Mouse (Mus musculus): Measurements from ENCODE around the gene Armc3. TPM values are rescaled to one million over a fixed set of nuclear protein-coding genes. Genes with fewer than 3 reads are reported as not detected.

Gene Armc3
- polyA plus RNA-seq, 1 experiment from 2014 or later, result 0.13 TPM

- no peak for ATAC-seq (replicated peaks; ENCODE audit: insufficient number of reproducible peaks, low FRiP score, low TSS enrichment)
- Histone ChIP-seq H3K4me2 (no peak overlapping the region), H3K36me3 (ENCODE audit: control insufficient read depth, insufficient read depth, low read length) (no peaks in the 10 kb centered on the region), H3K9me3 (replicated peaks; ENCODE audit: control insufficient read depth, low read length) (peaks cover 4% of the 10 kb centered on the region), H3K27me3 (ENCODE audit: control insufficient read depth, insufficient read depth, low read length) (no peaks in the 10 kb centered on the region), H3K4me3 (ENCODE audit: low read depth, low read length) (no peak overlapping the region), H3K27ac (ENCODE audit: low read depth, low read length) (no peak overlapping the region), H3K4me1 (ENCODE audit: control insufficient read depth, insufficient read depth, low read length) (no peaks in the 10 kb centered on the region), H3K9ac (ENCODE audit: low read depth, low read length) (no peak overlapping the region)
- WGBS (ENCODE audit: insufficient replicate concordance), result 57% methylated on average over 3 of the region's 3 CpGs
Observed at GRCm38 (mm10) chr2:19319284-19319683, 120.2 kb downstream of the Armc3 start.

DNA sequence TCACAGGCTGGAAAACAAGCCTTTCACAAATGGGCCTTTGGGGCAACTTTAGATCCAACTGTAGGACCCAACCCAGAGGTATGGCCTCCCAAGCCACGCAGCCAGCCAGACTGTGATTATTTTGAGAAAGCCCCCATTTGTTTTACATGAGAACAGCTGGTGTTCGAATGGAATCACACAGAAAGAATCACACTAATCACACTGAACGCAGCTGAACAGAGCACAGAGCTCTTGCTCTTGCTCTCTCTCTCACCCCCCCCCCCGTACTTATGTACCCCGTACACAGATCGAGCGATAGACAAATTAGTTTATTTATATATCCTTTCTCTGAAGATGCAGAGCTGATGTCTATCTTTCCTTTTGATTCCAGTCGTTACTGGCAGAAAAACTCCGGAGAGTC, 123.3 kb downstream of the Armc3 start:
- Histone ChIP-seq H3K4me3 (ENCODE audit: low read depth, low read length) (no peak overlapping the region), H3K9ac (ENCODE audit: low read depth, low read length) (no peak overlapping the region), H3K27ac (ENCODE audit: low read depth, low read length) (no peak overlapping the region), H3K9me3 (replicated peaks; ENCODE audit: control insufficient read depth, low read length) (no peaks in the 10 kb centered on the region), H3K36me3 (ENCODE audit: control insufficient read depth, insufficient read depth, low read length) (no peaks in the 10 kb centered on the region), H3K4me1 (ENCODE audit: control insufficient read depth, insufficient read depth, low read length) (no peaks in the 10 kb centered on the region), H3K4me2 (no peak overlapping the region), H3K27me3 (ENCODE audit: control insufficient read depth, insufficient read depth, low read length) (no peaks in the 10 kb centered on the region)
- ATAC-seq (replicated peaks; ENCODE audit: insufficient number of reproducible peaks, low FRiP score, low TSS enrichment), result no peak
- WGBS (ENCODE audit: insufficient replicate concordance), result 70% methylated on average over 9 of the region's 9 CpGs

GRCm38 (mm10) chr2:19326376-19326775, 127.3 kb downstream of the Armc3 start:
- Histone ChIP-seq H3K4me3 (ENCODE audit: low read depth, low read length) (no peak overlapping the region), H3K27ac (ENCODE audit: low read depth, low read length) (no peak overlapping the region), H3K9me3 (replicated peaks; ENCODE audit: control insufficient read depth, low read length) (no peaks in the 10 kb centered on the region), H3K9ac (ENCODE audit: low read depth, low read length) (no peak overlapping the region), H3K4me2 (no peak overlapping the region), H3K27me3 (ENCODE audit: control insufficient read depth, insufficient read depth, low read length) (no peaks in the 10 kb centered on the region), H3K4me1 (ENCODE audit: control insufficient read depth, insufficient read depth, low read length) (no peaks in the 10 kb centered on the region), H3K36me3 (ENCODE audit: control insufficient read depth, insufficient read depth, low read length) (no peaks in the 10 kb centered on the region)
- WGBS (ENCODE audit: insufficient replicate concordance), result 82% methylated on average over 1 of the region's 1 CpGs
- no peak for ATAC-seq (replicated peaks; ENCODE audit: insufficient number of reproducible peaks, low FRiP score, low TSS enrichment)

DNA sequence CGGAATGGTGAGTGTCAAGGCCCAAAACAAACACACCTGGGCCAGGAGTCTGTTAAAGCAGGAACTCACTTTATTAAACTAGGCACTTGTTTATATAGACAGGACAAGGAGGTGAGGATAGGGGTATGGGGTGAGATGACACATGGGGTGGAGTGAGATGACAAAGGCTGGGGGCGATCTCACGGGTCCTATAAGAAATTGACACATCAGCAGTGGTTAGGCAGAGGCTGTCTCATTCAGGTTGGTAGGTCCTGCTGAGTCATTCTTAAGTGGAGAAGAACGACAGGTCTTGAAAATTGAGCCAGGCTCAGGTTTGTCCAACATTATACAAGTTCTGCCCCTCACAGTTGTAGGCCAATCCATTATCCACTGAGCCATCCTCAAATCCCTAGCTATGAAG, 128.7 kb downstream of the Armc3 start:
- no peak overlapping the region for H3K9ac ChIP-seq (ENCODE audit: low read depth, low read length)
- no peak for ATAC-seq (replicated peaks; ENCODE audit: insufficient number of reproducible peaks, low FRiP score, low TSS enrichment)

GRCm38 (mm10) chr2:19343901-19344635, 145.0 kb downstream of the Armc3 start:
- H3K4me2 ChIP-seq, result peak overlapping the region; percentile 37
- H3K9ac ChIP-seq (ENCODE audit: low read depth, low read length), result no peak overlapping the region
- H3K27me3 ChIP-seq (ENCODE audit: control insufficient read depth, insufficient read depth, low read length), result peaks cover 2% of the 10 kb centered on the region; the same call in 1 of the 2 replicates
- H3K9me3 ChIP-seq (replicated peaks; ENCODE audit: control insufficient read depth, low read length), result no peaks in the 10 kb centered on the region
- no peak overlapping the region; the same call in 1 of the 2 replicates for H3K27ac ChIP-seq (ENCODE audit: low read depth, low read length)
- peaks cover 2% of the 10 kb centered on the region; the same call in 1 of the 2 replicates for H3K4me1 ChIP-seq (ENCODE audit: control insufficient read depth, insufficient read depth, low read length)
- peak overlapping the region; percentile 15 for H3K4me3 ChIP-seq (ENCODE audit: low read depth, low read length)
- no peaks in the 10 kb centered on the region for H3K36me3 ChIP-seq (ENCODE audit: control insufficient read depth, insufficient read depth, low read length)
- WGBS (ENCODE audit: insufficient replicate concordance), result 39% methylated on average over 10 of the region's 10 CpGs
- no peak for ATAC-seq (replicated peaks; ENCODE audit: insufficient number of reproducible peaks, low FRiP score, low TSS enrichment)

More for the DNA sequence above, 128.7 kb downstream of the Armc3 start:
- H3K27ac ChIP-seq (ENCODE audit: low read depth, low read length), result no peak overlapping the region
- no peaks in the 10 kb centered on the region for H3K9me3 ChIP-seq (replicated peaks; ENCODE audit: control insufficient read depth, low read length)
- 73% methylated on average over 4 of the region's 4 CpGs for WGBS (ENCODE audit: insufficient replicate concordance)
- H3K27me3 ChIP-seq (ENCODE audit: control insufficient read depth, insufficient read depth, low read length), result no peaks in the 10 kb centered on the region
- H3K4me2 ChIP-seq, result no peak overlapping the region
- no peak overlapping the region for H3K4me3 ChIP-seq (ENCODE audit: low read depth, low read length)
- H3K4me1 ChIP-seq (ENCODE audit: control insufficient read depth, insufficient read depth, low read length), result no peaks in the 10 kb centered on the region
- H3K36me3 ChIP-seq (ENCODE audit: control insufficient read depth, insufficient read depth, low read length), result no peaks in the 10 kb centered on the region

DNA sequence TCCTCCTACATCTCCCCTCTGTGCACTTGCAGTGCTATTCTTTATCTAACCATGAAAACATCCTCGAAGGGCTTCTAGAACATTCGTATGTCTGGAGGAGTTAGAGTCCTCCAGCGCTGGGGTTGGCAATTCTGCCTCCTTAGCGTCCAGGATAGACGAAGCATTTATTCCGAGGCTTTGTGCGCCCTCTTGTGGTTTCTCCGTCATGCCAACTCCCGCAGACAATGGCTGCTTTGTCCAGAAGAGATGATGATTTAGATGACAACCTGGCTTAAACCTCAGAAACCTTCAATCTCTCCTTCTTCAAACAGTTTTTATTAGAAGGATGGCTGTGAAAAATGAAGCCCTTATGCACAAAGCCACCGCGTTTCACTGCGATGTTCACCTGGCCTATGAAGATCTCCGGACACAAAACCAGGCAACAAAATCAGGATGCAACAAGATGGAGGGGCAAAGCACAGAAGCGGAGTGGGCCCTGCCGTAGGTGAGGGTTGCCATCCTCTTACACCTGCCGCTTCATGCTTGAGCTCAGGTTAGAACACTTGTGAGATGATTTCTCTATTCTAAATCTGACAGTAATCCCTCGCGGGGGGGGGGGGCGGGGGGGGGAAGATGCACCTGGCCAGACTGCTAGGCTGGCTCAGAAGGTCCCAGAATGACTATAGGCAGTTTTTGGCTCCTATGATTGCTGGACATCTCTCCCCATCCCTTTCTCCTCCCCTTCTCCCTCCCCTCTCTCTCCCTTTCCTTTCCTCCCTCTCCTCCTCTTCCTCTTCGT, 145.7 kb downstream of the Armc3 start:
- Histone ChIP-seq H3K9me3 (replicated peaks; ENCODE audit: control insufficient read depth, low read length) (no peaks in the 10 kb centered on the region), H3K9ac (ENCODE audit: low read depth, low read length) (no peak overlapping the region), H3K4me1 (ENCODE audit: control insufficient read depth, insufficient read depth, low read length) (peaks cover 2% of the 10 kb centered on the region; the same call in 1 of the 2 replicates), H3K27ac (ENCODE audit: low read depth, low read length) (no peak overlapping the region), H3K27me3 (ENCODE audit: control insufficient read depth, insufficient read depth, low read length) (peaks cover 2% of the 10 kb centered on the region; the same call in 1 of the 2 replicates), H3K36me3 (ENCODE audit: control insufficient read depth, insufficient read depth, low read length) (no peaks in the 10 kb centered on the region), H3K4me3 (ENCODE audit: low read depth, low read length) (peak overlapping the region; percentile 15), H3K4me2 (peak overlapping the region; percentile 37)
- 0 out of 2 replicates have a peak, but pooled peaks have one; percentile 22 for ATAC-seq (replicated peaks; ENCODE audit: insufficient number of reproducible peaks, low FRiP score, low TSS enrichment)
- 20% methylated on average over 19 of the region's 20 CpGs for WGBS (ENCODE audit: insufficient replicate concordance)

DNA sequence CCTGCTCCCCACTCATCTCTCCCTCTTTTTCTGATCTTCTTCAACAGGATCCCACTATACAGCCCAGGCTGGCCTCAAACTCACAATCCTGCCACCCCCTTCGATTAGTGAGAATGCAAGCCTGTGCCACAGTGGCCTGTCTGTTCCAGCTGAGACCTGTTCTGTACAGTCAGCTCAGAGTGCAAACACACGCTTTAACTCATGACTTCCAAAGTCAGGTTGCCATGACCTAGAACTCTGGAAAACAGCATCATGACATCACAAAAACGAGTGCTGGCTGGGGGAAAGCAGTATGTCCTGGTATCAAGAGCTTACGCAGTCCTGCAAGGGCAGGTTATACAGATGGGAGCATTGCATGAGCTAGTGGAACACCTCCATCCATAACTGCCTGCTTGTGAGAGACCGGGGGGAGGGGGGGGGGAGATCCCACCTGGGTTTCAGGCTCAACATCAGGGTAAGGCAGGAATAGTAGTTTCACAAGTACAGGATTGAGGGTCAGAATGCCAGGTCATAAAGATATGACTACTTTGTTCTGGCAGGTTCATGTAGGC, 146.4 kb downstream of the Armc3 start:
- Histone ChIP-seq H3K9ac (ENCODE audit: low read depth, low read length) (no peak overlapping the region), H3K36me3 (ENCODE audit: control insufficient read depth, insufficient read depth, low read length) (no peaks in the 10 kb centered on the region), H3K4me2 (no peak overlapping the region), H3K9me3 (replicated peaks; ENCODE audit: control insufficient read depth, low read length) (no peaks in the 10 kb centered on the region), H3K4me3 (ENCODE audit: low read depth, low read length) (no peak overlapping the region), H3K4me1 (ENCODE audit: control insufficient read depth, insufficient read depth, low read length) (peaks cover 2% of the 10 kb centered on the region; the same call in 1 of the 2 replicates), H3K27ac (ENCODE audit: low read depth, low read length) (no peak overlapping the region), H3K27me3 (ENCODE audit: control insufficient read depth, insufficient read depth, low read length) (peaks cover 2% of the 10 kb centered on the region; the same call in 1 of the 2 replicates)
- WGBS (ENCODE audit: insufficient replicate concordance), result 60% methylated on average over 5 of the region's 5 CpGs
- no peak for ATAC-seq (replicated peaks; ENCODE audit: insufficient number of reproducible peaks, low FRiP score, low TSS enrichment)

GRCm38 (mm10) chr2:19348454-19348853, 149.4 kb downstream of the Armc3 start:
- peaks cover 2% of the 10 kb centered on the region; the same call in 1 of the 2 replicates for H3K27me3 ChIP-seq (ENCODE audit: control insufficient read depth, insufficient read depth, low read length)
- 46% methylated on average over 3 of the region's 3 CpGs for WGBS (ENCODE audit: insufficient replicate concordance)
- no peaks in the 10 kb centered on the region for H3K36me3 ChIP-seq (ENCODE audit: control insufficient read depth, insufficient read depth, low read length)
- H3K4me3 ChIP-seq (ENCODE audit: low read depth, low read length), result no peak overlapping the region
- peaks cover 2% of the 10 kb centered on the region; the same call in 1 of the 2 replicates for H3K4me1 ChIP-seq (ENCODE audit: control insufficient read depth, insufficient read depth, low read length)
- H3K9ac ChIP-seq (ENCODE audit: low read depth, low read length), result no peak overlapping the region
- H3K9me3 ChIP-seq (replicated peaks; ENCODE audit: control insufficient read depth, low read length), result no peaks in the 10 kb centered on the region
- H3K4me2 ChIP-seq, result no peak overlapping the region
- H3K27ac ChIP-seq (ENCODE audit: low read depth, low read length), result no peak overlapping the region
- no peak for ATAC-seq (replicated peaks; ENCODE audit: insufficient number of reproducible peaks, low FRiP score, low TSS enrichment)

All from heart, embryonic 11.5 days (tissue).